In the genomic region with DNA sequence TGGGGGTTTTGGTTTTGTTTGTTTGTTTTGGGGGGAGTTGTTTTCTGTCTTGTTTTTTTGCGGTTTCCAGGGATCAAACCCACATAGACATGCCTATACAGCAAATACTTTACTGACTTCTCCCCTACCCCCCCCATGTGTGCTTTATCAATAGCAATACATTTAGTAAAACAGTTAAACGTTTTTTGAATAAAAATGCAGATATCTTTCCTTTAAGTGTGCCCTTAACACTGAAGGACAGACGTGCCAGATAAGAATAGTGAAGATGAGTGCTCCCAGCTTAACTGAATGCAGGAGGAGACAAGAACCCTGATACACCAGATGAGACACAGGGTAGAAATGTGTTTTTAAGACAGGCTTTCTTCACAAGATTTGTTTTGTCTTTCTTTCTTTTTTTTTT, we compare ENCODE assay signal across 34 mouse cellular contexts. TPM values are rescaled to one million over a fixed set of nuclear protein-coding genes. Genes with fewer than 3 reads are reported as not detected.
DNase-seq lines count a peak whose midpoint lies in the region; ATAC-seq and TF ChIP-seq lines count a peak whose summit lies in the region.
"Had no signal": no experiment of that assay in that cellular context is flagged by ENCODE, and none has a peak within 500 bp of the region (broad histone marks: within the 10 kb centered on the region; RNA-seq: fewer than 3 reads in every experiment).

No protein-coding gene starts in this region.

- ATAC-seq in liver, embryonic 14.5 days (ENCODE audit: insufficient read depth): peak; percentile 65
- ATAC-seq in liver, postnatal 0 days: no peak
- ATAC-seq: activated CD4-positive, CD25-positive, alpha-beta regulatory T cell, adult 4 months; CD4-positive, CD25-positive, alpha-beta regulatory T cell, adult 4 months; forebrain, embryonic 14.5 days; forebrain, postnatal 0 days had no signal

- WGBS in liver, embryonic 14.5 days (ENCODE audit: insufficient replicate concordance): 16% methylated on average over 3 of the region's 3 CpGs
- WGBS in liver, postnatal 0 days (ENCODE audit: insufficient replicate concordance): 41% methylated on average over 3 of the region's 3 CpGs

- no peak for TF ChIP-seq POLR2A in MEL (IDR thresholded peaks at IDR 0.05; ENCODE audit: control insufficient read depth in 1 of 2, insufficient read depth in 1 of 2, low read depth in 1 of 2, low read length in 2 of 2, poor library complexity in 1 of 2)

- peaks cover 0 to 23% of the 10 kb centered on the region in 2 experiments; a peak in 2 of 4 replicates for H3K36me3 ChIP-seq in MEL (ENCODE audit: control insufficient read depth in 1 of 2, insufficient read depth in 2 of 2, low read length in 2 of 2)
- H3K36me3 ChIP-seq in liver, embryonic 14.5 days (replicated peaks; ENCODE audit: control insufficient read depth, insufficient read depth, low read depth): no peaks in the 10 kb centered on the region
- H3K36me3 ChIP-seq in liver, postnatal 0 days (replicated peaks; ENCODE audit: insufficient read depth, low read length): no peaks in the 10 kb centered on the region
- H3K36me3 ChIP-seq: embryonic facial prominence, embryonic 12.5 days; embryonic facial prominence, embryonic 15.5 days; heart, embryonic 10.5 days; heart, embryonic 13.5 days had no signal

- no peak overlapping the region for H3K4me3 ChIP-seq in MEL (ENCODE audit: control insufficient read depth in 1 of 2, insufficient read depth in 1 of 2, low read depth in 2 of 2, low read length in 2 of 2)
- H3K4me3 ChIP-seq in liver, embryonic 14.5 days (ENCODE audit: insufficient read depth in 1 of 2, low read depth in 2 of 2, low read length in 2 of 2): no peak overlapping the region
- no peak overlapping the region for H3K4me3 ChIP-seq in liver, postnatal 0 days (ENCODE audit: low read depth, low read length)
- no peak overlapping the region for H3K4me3 ChIP-seq in left cerebral cortex, adult 2 months
- H3K4me3 ChIP-seq: embryonic facial prominence, embryonic 12.5 days; embryonic facial prominence, embryonic 15.5 days; heart, adult 2 months; heart, embryonic 10.5 days; heart, embryonic 13.5 days had no signal

- peak overlapping the region; percentile 49 for H3K27ac ChIP-seq in MEL (ENCODE audit: control insufficient read depth, low read depth, low read length)
- no peak overlapping the region for H3K27ac ChIP-seq in liver, embryonic 14.5 days
- no peak overlapping the region for H3K27ac ChIP-seq in liver, postnatal 0 days (ENCODE audit: low read depth)
- no peak overlapping the region for H3K27ac ChIP-seq in left cerebral cortex, adult 2 months
- H3K27ac ChIP-seq: embryonic facial prominence, embryonic 12.5 days; embryonic facial prominence, embryonic 15.5 days; heart, adult 2 months; heart, embryonic 10.5 days; heart, embryonic 13.5 days; hindbrain, embryonic 14.5 days had no signal

- TF ChIP-seq EP300 in MEL (IDR thresholded peaks at IDR 0.05; ENCODE audit: low read depth in 1 of 2, low read length in 2 of 2): peak; percentile 95 to 97
- TF ChIP-seq EP300 in liver, embryonic 14.5 days (IDR thresholded peaks at IDR 0.05; ENCODE audit: low read depth): peak; percentile 82
- peak; percentile 94 for TF ChIP-seq EP300 in liver, postnatal 0 days (IDR thresholded peaks at IDR 0.05; ENCODE audit: low read depth)

- no peaks in the 10 kb centered on the region for H3K79me2 ChIP-seq in MEL (ENCODE audit: control insufficient read depth, insufficient read depth, low read length, poor library complexity)

- H3K9ac ChIP-seq in MEL (ENCODE audit: control insufficient read depth, low read depth, low read length, poor library complexity, severe bottlenecking): no peak overlapping the region
- no peak overlapping the region for H3K9ac ChIP-seq in liver, embryonic 14.5 days (replicated peaks)
- no peak overlapping the region for H3K9ac ChIP-seq in liver, postnatal 0 days (replicated peaks)
- H3K9ac ChIP-seq: embryonic facial prominence, embryonic 12.5 days; embryonic facial prominence, embryonic 15.5 days; forebrain, postnatal 0 days; heart, embryonic 13.5 days; hindbrain, embryonic 14.5 days had no signal

- intact Hi-C loops in left cerebral cortex, adult 2 months (cut with DNase I): no loop called here

- H3K27me3 ChIP-seq in MEL (ENCODE audit: control insufficient read depth in 1 of 2, insufficient read depth in 2 of 2, low read length in 2 of 2): no peaks in the 10 kb centered on the region
- H3K27me3 ChIP-seq in liver, embryonic 14.5 days (ENCODE audit: control insufficient read depth, insufficient read depth, low read length): no peaks in the 10 kb centered on the region
- no peaks in the 10 kb centered on the region for H3K27me3 ChIP-seq in liver, postnatal 0 days (ENCODE audit: insufficient read depth, low read length)
- H3K27me3 ChIP-seq: embryonic facial prominence, embryonic 15.5 days had no signal

- no peaks in the 10 kb centered on the region for H3K9me3 ChIP-seq in MEL (replicated peaks; ENCODE audit: insufficient read depth, low read length)
- H3K9me3 ChIP-seq in liver, embryonic 14.5 days (ENCODE audit: control insufficient read depth, low read length): no peaks in the 10 kb centered on the region
- H3K9me3 ChIP-seq in liver, postnatal 0 days (ENCODE audit: low read length): no peaks in the 10 kb centered on the region
- H3K9me3 ChIP-seq: embryonic facial prominence, embryonic 12.5 days; embryonic facial prominence, embryonic 15.5 days; heart, embryonic 10.5 days; heart, embryonic 13.5 days had no signal

- no peak overlapping the region for H3K4me2 ChIP-seq in liver, embryonic 14.5 days (ENCODE audit: low read depth)
- no peak overlapping the region for H3K4me2 ChIP-seq in liver, postnatal 0 days (ENCODE audit: low read depth, low read length)
- H3K4me2 ChIP-seq: embryonic facial prominence, embryonic 12.5 days; embryonic facial prominence, embryonic 15.5 days; heart, embryonic 13.5 days; hindbrain, embryonic 14.5 days had no signal

- no peak for TF ChIP-seq RAD21 in MEL (IDR thresholded peaks at IDR 0.05; ENCODE audit: low read depth, low read length)

- TF ChIP-seq CTCF in MEL (IDR thresholded peaks at IDR 0.05 in 2 of 3, conservative IDR thresholded peaks at IDR 0.05 in 1 of 3; ENCODE audit: control insufficient read depth in 1 of 3, insufficient read depth in 1 of 3, low read depth in 2 of 3, low read length in 3 of 3, poor library complexity in 1 of 3, severe bottlenecking in 1 of 3): no peak
- TF ChIP-seq CTCF in liver, embryonic 14.5 days (IDR thresholded peaks at IDR 0.05; ENCODE audit: low read depth): no peak
- no peak for TF ChIP-seq CTCF in liver, postnatal 0 days (IDR thresholded peaks at IDR 0.05; ENCODE audit: low read depth)
- TF ChIP-seq CTCF in left cerebral cortex, adult 2 months (IDR thresholded peaks at IDR 0.05): no peak

- peak; percentile 67 for DNase-seq in MEL (ENCODE audit: low read depth, low spot score)
- peak; percentile 29 for DNase-seq in c-Kit-positive CD71-positive TER-119-negative erythroid progenitor cells, embryonic 14.5 days (ENCODE audit: low read depth)
- DNase-seq in liver, embryonic 14.5 days (ENCODE audit: low read depth in 3 of 3, low spot score in 3 of 3): no peak
- DNase-seq in liver, postnatal 0 days: no peak
- DNase-seq in testis, postnatal 14 days (ENCODE audit: low spot score): no peak
- no peak for DNase-seq in spleen, adult 12 weeks (ENCODE audit: low spot score)
- no peak for DNase-seq in left cerebral cortex, adult 2 months (ENCODE audit: extremely low spot score in 1 of 2, low spot score in 2 of 2)
- no peak for DNase-seq in left cerebral cortex, adult 11 months (ENCODE audit: low spot score)
- DNase-seq: adrenal gland, adult 8-10 months; adrenal gland, postnatal 25 days; cerebellum, adult 2 months; cerebellum, adult 9-11 months; cerebellum, postnatal 25 days; forebrain, postnatal 0 days; gastrocnemius, postnatal 36 days; heart, adult 2 months; heart, postnatal 14 days; heart, postnatal 4 days had no signal

- H3K4me1 ChIP-seq in MEL (ENCODE audit: control insufficient read depth in 1 of 2, insufficient read depth in 2 of 2, low read length in 2 of 2): peaks cover 14 to 16% of the 10 kb centered on the region in 2 experiments
- H3K4me1 ChIP-seq in liver, embryonic 14.5 days (replicated peaks; ENCODE audit: control insufficient read depth in 2 of 2, insufficient read depth in 2 of 2, low read length in 1 of 2): peaks cover 0 to 6% of the 10 kb centered on the region in 2 experiments; a peak in 3 of 4 replicates
- peaks cover 8% of the 10 kb centered on the region for H3K4me1 ChIP-seq in liver, postnatal 0 days (ENCODE audit: insufficient read depth)
- H3K4me1 ChIP-seq: embryonic facial prominence, embryonic 12.5 days; heart, embryonic 13.5 days had no signal

RNA-seq across cellular contexts. Expression of gene Thegl, which starts 4.7 kb away (rescaled TPM):
- total RNA-seq in MEL (2012; rRNA removed): not detected in 2 replicates
- polyA plus RNA-seq in MEL (2012; ENCODE audit: insufficient read depth in 1 of 2, insufficient read length in 2 of 2, low read depth in 1 of 2, low replicate concordance in 2 of 2, missing spikeins in 1 of 2): not detected
- 0.18 and 0.24 TPM in 2 replicates for polyA plus RNA-seq in liver, embryonic 14.5 days (2012; rRNA removed)
- polyA plus RNA-seq in liver, embryonic 14.5 days (2014; fragmentation: Nextera tagmentation; extraction: Ambion mirVana): 0.33 and 0.43 TPM in 2 replicates
- 0.19 and 0.20 TPM in 2 replicates for polyA plus RNA-seq in liver, postnatal 0 days (2015; fragmentation: Nextera tagmentation; extraction: Ambion mirVana)
- under 1 TPM; 0.47 to 0.57 TPM for total RNA-seq in left cerebral cortex, adult 2 months (2021)
- total RNA-seq: adrenal gland, postnatal 25 days; gastrocnemius, adult 8-10 months; gastrocnemius, postnatal 36 days; granulocyte monocyte progenitor cell, adult 5-6 weeks; heart, adult 2 months; heart, postnatal 14 days; heart, postnatal 4 days had no signal
- polyA plus RNA-seq: activated CD4-positive, CD25-positive, alpha-beta regulatory T cell, adult 4 months; C2C12; CD4-positive, CD25-positive, alpha-beta regulatory T cell, adult 4 months; embryonic facial prominence, embryonic 12.5 days; heart, embryonic 16.5 days; hindbrain, embryonic 11.5 days had no signal

RNA-seq across cellular contexts. Expression of gene Arl9, which starts 7.2 kb away (rescaled TPM):
- 0.85 and 1.7 TPM in 2 replicates for total RNA-seq in MEL (2012; rRNA removed)
- polyA plus RNA-seq in MEL (2012; ENCODE audit: insufficient read depth in 1 of 2, insufficient read length in 2 of 2, low read depth in 1 of 2, low replicate concordance in 2 of 2, missing spikeins in 1 of 2): 1 to 10 TPM in 1 of 2 experiments, not detected in 1; 1.6 TPM
- polyA plus RNA-seq in liver, embryonic 14.5 days (2012; rRNA removed): 0.38 and 0.40 TPM in 2 replicates
- not detected in 2 replicates for polyA plus RNA-seq in liver, embryonic 14.5 days (2014; fragmentation: Nextera tagmentation; extraction: Ambion mirVana)
- 0.22 TPM in 2 replicates for polyA plus RNA-seq in liver, postnatal 0 days (2015; fragmentation: Nextera tagmentation; extraction: Ambion mirVana)
- not detected for total RNA-seq in left cerebral cortex, adult 2 months (2021)
- total RNA-seq: adrenal gland, adult 8-10 months; common myeloid progenitor, adult 5-6 weeks; forebrain, postnatal 0 days; gastrocnemius, adult 8-10 months; gastrocnemius, postnatal 36 days; heart, adult 2 months; heart, postnatal 14 days; heart, postnatal 4 days had no signal
- polyA plus RNA-seq: activated CD4-positive, CD25-positive, alpha-beta regulatory T cell, adult 4 months; C2C12; CD4-positive, CD25-positive, alpha-beta regulatory T cell, adult 4 months; embryonic facial prominence, embryonic 12.5 days; embryonic facial prominence, embryonic 15.5 days; forebrain, embryonic 11.5 days; forebrain, embryonic 14.5 days; forebrain, postnatal 0 days; frontal cortex, adult 2 months; heart, adult 2 months; heart, embryonic 13.5 days; heart, embryonic 16.5 days; hindbrain, embryonic 14.5 days had no signal

RNA-seq across cellular contexts. Expression of gene Srp72, which starts 36.6 kb away (rescaled TPM):
- total RNA-seq in MEL (2012; rRNA removed): 76.7 and 87.1 TPM in 2 replicates
- 100 to 1,000 TPM; 140 to 231 TPM for polyA plus RNA-seq in MEL (2012; ENCODE audit: insufficient read depth in 1 of 2, insufficient read length in 2 of 2, low read depth in 1 of 2, low replicate concordance in 2 of 2, missing spikeins in 1 of 2)
- 23.7 and 32.3 TPM in 2 replicates for polyA plus RNA-seq in liver, embryonic 14.5 days (2012; rRNA removed)
- 44.8 and 45.5 TPM in 2 replicates for polyA plus RNA-seq in liver, embryonic 14.5 days (2014; fragmentation: Nextera tagmentation; extraction: Ambion mirVana)
- polyA plus RNA-seq in liver, postnatal 0 days (2015; fragmentation: Nextera tagmentation; extraction: Ambion mirVana): 34.4 TPM in 2 replicates
- 100 to 1,000 TPM in 1 of 2 experiments, 10 to 100 TPM in 1; 95.1 to 104 TPM for total RNA-seq in left cerebral cortex, adult 2 months (2021)

RNA-seq across cellular contexts. Expression of gene Ppat, which starts 59.7 kb away (rescaled TPM):
- total RNA-seq in MEL (2012; rRNA removed): 153 and 180 TPM in 2 replicates
- polyA plus RNA-seq in MEL (2012; ENCODE audit: insufficient read depth in 1 of 2, insufficient read length in 2 of 2, low read depth in 1 of 2, low replicate concordance in 2 of 2, missing spikeins in 1 of 2): 100 to 1,000 TPM; 103 to 110 TPM
- polyA plus RNA-seq in liver, embryonic 14.5 days (2012; rRNA removed): 9.7 and 15.3 TPM in 2 replicates
- polyA plus RNA-seq in liver, embryonic 14.5 days (2014; fragmentation: Nextera tagmentation; extraction: Ambion mirVana): 29.2 and 32.6 TPM in 2 replicates
- polyA plus RNA-seq in liver, postnatal 0 days (2015; fragmentation: Nextera tagmentation; extraction: Ambion mirVana): 14.9 and 17.6 TPM in 2 replicates
- 10 to 100 TPM; 16.6 to 18.9 TPM for total RNA-seq in left cerebral cortex, adult 2 months (2021)

RNA-seq across cellular contexts. Expression of gene Paics, which starts 60.0 kb away (rescaled TPM):
- 434 TPM in 2 replicates for total RNA-seq in MEL (2012; rRNA removed)
- polyA plus RNA-seq in MEL (2012; ENCODE audit: insufficient read depth in 1 of 2, insufficient read length in 2 of 2, low read depth in 1 of 2, low replicate concordance in 2 of 2, missing spikeins in 1 of 2): 100 to 1,000 TPM; 222 to 266 TPM
- polyA plus RNA-seq in liver, embryonic 14.5 days (2012; rRNA removed): 51.6 and 78.7 TPM in 2 replicates
- polyA plus RNA-seq in liver, embryonic 14.5 days (2014; fragmentation: Nextera tagmentation; extraction: Ambion mirVana): 172 and 185 TPM in 2 replicates
- 95.3 and 111 TPM in 2 replicates for polyA plus RNA-seq in liver, postnatal 0 days (2015; fragmentation: Nextera tagmentation; extraction: Ambion mirVana)
- total RNA-seq in left cerebral cortex, adult 2 months (2021): 10 to 100 TPM; 82.0 to 93.4 TPM

Comparison
In these comparisons a context has a peak if more than half of its experiments do, and no peak if none do; other contexts are left out.
1. DNase-seq: peak in MEL (single experiment) and c-Kit-positive CD71-positive TER-119-negative erythroid progenitor cells, embryonic 14.5 days (single experiment); none in liver, embryonic 14.5 days (0 of 3), liver, postnatal 0 days (single experiment), testis, postnatal 14 days (single experiment), spleen, adult 12 weeks (single experiment), left cerebral cortex, adult 2 months (0 of 2) and left cerebral cortex, adult 11 months (single experiment).